Mouse (Mus musculus): ENCODE data around the gene Edf1.

DNA sequence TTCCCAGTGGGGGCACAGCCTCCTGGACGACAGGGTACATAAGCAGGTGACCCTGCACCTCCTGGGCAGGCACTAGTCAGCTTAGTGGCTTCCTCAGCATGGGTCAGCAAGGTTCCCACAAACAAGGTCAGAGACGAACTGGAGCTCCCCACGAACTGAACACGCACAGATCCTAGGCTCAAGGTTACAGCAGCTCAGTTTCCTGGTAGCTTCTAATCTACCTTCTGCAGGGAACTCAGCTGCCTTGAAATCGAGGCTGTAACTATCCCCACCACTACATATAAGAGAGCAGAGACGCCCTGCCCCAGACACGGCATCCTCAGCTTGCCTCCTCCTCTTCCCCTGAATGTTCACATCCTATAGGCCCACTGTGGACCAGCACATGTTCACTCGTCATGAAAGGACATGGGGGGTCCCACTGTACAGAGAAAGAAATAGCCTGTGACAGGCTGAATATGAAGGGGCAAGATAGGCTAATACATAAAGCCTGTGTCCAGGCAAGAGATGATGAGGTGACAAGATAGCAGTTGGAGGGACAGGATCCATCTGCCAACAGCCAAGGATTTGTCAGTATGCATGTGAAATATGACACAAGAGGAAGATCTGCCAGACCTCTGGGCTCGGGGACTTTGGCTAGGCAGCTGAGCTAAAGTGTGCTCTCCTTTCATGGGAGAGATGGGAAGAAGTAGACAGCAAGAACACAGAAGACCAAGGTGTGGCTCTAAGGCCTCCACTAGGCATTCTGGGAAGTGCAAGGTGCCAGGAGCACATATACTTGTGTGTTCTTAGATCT is 30.9 kb upstream of the Edf1 start:
- TF ChIP-seq CTCF (conservative IDR thresholded peaks at IDR 0.05; ENCODE audit: low read length): no peak
- TF ChIP-seq POU5F1 (IDR thresholded peaks at IDR 0.05; ENCODE audit: borderline replicate concordance, low read length): no peak
- no peak for TF ChIP-seq NANOG (IDR thresholded peaks at IDR 0.05; ENCODE audit: borderline replicate concordance, low read length)
